7 mouse cellular contexts compared by ENCODE assay signal in the genomic region with DNA sequence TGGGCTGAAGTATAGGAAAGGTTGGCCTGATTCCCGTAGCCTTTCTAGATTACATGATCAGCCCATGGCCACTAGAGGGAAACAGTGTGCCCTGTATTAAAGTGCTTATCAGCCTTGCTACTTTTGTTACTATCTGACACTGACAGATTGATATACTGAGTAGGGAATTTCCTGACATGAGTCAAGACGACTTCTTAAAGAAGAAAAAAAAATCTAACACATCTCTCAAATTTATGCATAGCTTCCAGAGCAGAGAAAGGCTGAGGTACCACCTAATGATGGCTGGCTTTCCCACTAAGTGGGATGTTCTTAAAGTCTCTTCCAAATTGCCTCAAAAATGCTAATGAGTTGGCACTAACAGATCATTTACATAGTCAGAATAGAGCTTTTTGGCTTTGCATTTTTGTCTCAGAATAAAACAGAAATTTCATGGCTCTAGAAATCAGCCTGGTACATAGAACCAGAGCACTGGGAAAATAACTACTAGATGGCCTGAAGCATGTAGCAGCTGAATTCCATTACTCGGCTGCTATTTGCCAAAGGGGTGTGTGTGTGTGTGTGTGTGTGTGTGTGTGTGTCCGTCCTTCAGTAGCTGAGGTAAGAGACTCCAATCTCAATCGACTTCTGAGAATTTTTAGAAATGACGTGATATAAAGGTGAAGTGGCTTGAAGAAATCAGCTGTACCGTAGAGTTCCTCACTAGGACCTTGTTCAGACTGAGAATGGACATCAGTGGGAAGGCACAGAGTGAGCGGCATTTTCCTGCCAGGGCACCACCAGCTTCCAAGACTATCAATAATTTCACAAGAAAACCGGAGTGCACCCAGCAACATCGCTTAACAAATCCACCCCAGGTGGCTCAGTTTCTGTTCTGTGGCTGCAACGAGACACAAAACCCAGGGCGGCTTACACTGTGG.
DNase-seq lines count a peak whose midpoint lies in the region; ATAC-seq lines count a peak whose summit lies in the region.

No protein-coding gene starts in this region.

- peak; percentile 56 to 73; a peak in 3 of 4 replicates for ATAC-seq in hematopoietic stem cell, adult 5-6 weeks (replicated peaks in 1 of 2; ENCODE audit: insufficient read depth in 1 of 2, low FRiP score in 2 of 2, low TSS enrichment in 1 of 2, low read depth in 1 of 2, poor library complexity in 2 of 2, severe bottlenecking in 2 of 2)

- DNase-seq in left cerebral cortex, adult 11 months (ENCODE audit: low spot score) = peak; percentile 34
- no peak for DNase-seq in left cerebral cortex, postnatal 36 days (ENCODE audit: low spot score in 2 of 2)
- peak; percentile 15 for DNase-seq in MEL-GATA-1-ER (ENCODE audit: extremely low read depth, low read depth)
- DNase-seq in c-Kit-positive CD71-negative TER-119-negative erythroid progenitor cells, embryonic 14.5 days (ENCODE audit: low read depth) = peak; percentile 23
- DNase-seq in lung, postnatal 36 days = peak; percentile 67
- DNase-seq in thymus, postnatal 4 days = peak; percentile 16

- intact Hi-C loops in left cerebral cortex, postnatal 36 days (cut with DNase I) = loop anchor here (5.0 kb wide), 1 partner anchor 49 kb away; no protein-coding TSS in a partner anchor

Comparison
In these comparisons a context has a peak if more than half of its experiments do, and no peak if none do; other contexts are left out.
1. DNase-seq: peak in left cerebral cortex, adult 11 months (single experiment), MEL-GATA-1-ER (single experiment), c-Kit-positive CD71-negative TER-119-negative erythroid progenitor cells, embryonic 14.5 days (single experiment), lung, postnatal 36 days (single experiment) and thymus, postnatal 4 days (single experiment); none in left cerebral cortex, postnatal 36 days (0 of 2).